Mouse (Mus musculus) embryo, embryonic 9.5 days (tissue): ENCODE measurements around the gene Slc16a5.
A peak's percentile ranks its signal among the peaks of the same experiment; 100 is the strongest.
"Not testable (repeated sequence)": the region's sequence is repeated elsewhere in the genome, so short reads cannot be mapped to it uniquely, and the experiment has no call there.

Experiments used
- DNase-seq: peaks from one replicate; pipeline ENCODE4 v3.0.0-alpha.2; 2017; ENCODE audit errors: extremely low spot score

The Slc16a5 gene

GRCm38 (mm10) chr11:115478296-115478938 lies 16.1 kb downstream of the Slc16a5 start:
- no peak for DNase-seq

DNA sequence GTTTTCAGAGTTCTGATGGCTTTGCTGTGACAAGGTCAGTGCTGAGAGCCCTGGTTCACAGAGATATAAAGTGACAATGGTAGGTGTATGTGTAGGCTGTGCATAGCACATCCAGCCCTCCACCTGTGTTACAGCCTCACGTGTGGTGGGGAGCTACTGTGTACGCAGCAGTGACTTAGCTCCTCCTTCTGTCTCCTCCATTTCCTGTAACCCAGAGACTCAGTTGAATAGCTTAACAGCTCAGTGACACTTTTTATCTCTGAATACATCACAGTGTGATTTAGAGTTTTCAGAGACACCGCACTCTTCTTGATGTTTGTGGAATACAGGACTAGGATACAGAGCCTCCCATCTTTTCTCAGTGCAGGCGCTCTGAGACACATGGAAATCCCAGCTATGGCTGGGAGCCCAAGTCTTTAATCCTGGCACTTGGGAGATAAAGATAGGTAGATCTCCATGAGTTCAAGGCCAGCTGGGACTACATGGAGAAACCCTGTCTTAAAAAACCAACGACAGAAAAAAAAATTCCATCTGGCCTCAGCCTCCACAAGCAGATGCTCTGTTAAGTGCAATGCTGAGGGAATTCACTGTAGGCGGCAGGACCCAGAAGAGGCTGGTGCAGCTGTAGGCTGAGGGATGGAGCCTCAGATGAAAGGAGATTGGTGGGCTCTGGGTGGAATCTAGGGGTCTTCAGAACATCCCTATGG lies 19.4 kb downstream of the Slc16a5 start:
- no peak for DNase-seq

GRCm38 (mm10) chr11:115483278-115483677 lies 21.0 kb downstream of the Slc16a5 start:
- no peak for DNase-seq

DNA sequence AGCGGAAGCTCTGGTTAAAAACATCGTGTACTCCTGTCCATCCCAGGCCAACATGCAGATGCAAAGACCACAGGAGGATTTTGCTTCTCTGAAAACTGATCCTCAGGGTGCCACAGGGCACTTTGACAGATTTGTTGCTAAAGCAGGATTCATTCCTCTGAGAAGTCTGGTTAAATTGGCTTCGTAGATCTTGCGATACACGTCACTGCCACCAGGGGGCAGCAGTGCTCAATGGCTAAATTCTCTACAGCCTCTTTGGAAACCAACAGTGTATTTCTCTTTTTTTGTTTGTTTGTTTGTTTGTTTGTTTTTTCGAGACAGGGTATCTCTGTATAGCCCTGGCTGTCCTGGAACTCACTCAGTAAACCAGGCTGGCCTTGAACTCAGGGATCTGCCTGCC lies 21.5 kb downstream of the Slc16a5 start:
- peak; percentile 74 for DNase-seq

DNA sequence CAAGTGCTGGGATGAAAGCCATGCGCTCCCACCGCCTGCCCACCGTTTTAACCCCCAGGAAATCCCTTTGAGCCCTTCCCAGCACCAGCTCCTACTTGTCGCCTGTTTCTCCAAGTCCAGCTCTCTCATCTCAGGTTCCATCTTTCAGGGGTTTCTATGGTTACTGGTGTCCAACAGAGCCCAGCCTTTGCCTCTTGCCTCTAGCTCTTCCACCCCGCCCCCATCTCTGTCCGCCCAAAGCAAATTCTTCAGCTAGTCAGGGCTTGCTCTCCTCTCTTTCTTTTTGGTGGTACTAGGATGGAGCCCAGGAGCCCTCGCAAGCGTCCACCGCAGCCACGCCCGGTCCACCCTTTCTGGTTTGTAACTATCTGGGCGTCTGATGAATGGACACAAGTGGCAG lies 22.9 kb downstream of the Slc16a5 start:
- DNase-seq: peak; percentile 67

DNA sequence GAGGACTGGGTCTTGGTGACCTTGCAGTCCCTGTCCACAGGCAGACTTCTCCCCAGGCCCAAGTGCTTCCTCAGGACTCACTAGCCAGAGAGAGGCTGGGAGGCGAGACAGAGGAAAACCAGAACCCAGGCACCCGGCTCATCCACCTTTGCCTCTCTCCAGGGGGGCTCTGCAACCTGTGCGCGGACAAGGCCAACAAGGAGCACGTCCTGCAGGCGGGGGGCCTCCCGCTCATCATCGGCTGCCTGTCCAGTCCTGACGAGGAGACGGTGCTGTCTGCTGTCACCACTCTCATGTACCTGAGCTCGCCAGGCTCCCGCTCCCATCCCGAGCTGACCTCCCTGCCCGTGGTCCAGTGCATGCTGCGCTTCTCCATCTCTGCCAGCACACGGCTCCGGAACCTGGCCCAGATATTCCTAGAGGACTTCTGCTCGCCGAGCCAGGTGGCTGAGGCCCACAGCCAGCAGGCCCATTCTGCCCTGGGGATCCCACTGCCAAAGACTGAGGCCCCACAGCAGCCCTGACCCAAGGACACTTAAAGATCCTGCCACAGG lies 26.4 kb downstream of the Slc16a5 start:
- DNase-seq: no peak

DNA sequence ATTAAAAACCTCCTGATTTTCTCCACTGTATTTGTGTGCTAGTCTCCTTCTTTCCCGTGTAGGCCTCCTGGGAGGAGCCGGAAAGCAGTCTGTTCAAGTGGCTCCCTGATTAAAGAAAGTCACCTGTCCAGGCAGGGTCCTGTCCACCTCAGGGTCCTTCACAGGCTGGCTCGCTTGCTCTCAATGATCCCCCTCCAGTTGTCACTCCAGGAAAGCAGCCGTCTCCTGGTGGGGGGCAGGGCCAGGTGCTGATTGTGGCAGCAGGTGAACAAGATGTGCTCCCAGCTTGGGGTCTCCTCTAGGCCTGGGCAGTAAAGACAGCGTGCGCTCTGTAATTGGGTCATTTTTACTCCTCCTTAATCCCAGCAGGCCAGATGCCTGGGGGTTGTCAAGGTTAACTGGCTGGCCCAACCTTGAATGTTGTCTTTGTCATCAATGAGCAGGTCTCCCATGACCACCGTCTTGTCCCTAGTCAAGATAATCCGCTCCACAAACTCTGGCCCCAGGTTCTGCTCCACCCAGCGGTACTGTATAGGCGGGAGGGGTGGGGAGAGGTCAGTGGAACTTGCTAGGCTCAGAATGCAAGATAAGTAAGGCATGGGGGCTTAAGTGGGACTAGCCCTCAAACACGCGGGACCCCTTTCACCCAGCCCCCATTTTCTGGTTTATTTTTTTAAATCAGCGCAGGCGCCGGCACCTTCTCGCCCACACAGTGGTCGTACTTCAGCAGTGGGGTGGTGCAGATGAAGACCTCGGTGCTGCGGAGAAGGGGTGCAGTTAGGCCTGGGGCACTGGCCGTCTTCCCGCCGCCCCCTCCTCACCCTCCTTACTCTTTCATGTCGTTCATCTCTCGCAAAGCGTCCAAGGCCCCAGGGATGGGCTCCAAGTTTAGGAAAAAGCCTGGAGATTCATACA lies 28.4 kb downstream of the Slc16a5 start:
- no peak for DNase-seq

DNA sequence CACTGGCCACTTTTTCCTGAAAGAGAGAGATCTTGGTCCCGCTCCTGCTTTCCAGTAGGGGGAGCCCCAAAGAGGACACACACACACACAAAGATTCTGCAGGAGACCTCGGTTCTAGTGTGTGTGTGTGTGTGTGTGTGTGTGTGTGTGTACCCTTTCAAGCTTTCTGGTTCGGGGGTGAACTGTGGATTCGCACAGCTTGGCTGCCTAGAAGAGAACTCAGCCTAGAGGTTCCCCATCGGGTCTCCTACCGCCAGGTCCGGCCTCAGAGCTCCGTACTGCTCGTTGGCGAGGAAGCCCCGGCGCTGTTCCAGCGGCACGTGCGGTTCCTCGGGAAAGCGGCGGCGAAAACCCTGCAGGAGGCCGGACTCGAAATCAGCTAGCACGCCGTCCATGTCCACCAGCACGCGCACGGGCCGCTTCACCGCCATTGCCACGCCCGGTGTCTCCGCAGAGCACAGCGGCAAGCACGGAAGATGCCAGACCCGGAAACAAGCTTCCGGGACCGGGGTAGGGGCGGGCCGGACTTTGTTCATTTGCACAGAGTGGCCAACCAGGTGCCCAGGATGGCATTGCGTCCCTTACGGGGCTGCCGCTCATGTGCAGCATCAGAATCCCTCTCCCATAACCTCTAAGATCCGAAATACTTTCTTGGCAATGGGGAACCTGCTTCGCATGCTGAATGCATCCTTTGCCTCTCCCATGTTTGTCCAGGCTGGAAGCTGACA lies 29.2 kb downstream of the Slc16a5 start, which contains the start of gene Nt5c:
Nt5c (minus strand) TSS at position 507 of the 728 bp plus-strand sequence.
- peak; percentile 82 for DNase-seq

- no peak for DNase-seq
Observed at GRCm38 (mm10) chr11:115492387-115492786, 30.1 kb downstream of the Slc16a5 start.

GRCm38 (mm10) chr11:115496559-115496958 lies 34.3 kb downstream of the Slc16a5 start:
- not testable (repeated sequence) for DNase-seq

GRCm38 (mm10) chr11:115502636-115503035 lies 40.4 kb downstream of the Slc16a5 start:
- DNase-seq: no peak

DNA sequence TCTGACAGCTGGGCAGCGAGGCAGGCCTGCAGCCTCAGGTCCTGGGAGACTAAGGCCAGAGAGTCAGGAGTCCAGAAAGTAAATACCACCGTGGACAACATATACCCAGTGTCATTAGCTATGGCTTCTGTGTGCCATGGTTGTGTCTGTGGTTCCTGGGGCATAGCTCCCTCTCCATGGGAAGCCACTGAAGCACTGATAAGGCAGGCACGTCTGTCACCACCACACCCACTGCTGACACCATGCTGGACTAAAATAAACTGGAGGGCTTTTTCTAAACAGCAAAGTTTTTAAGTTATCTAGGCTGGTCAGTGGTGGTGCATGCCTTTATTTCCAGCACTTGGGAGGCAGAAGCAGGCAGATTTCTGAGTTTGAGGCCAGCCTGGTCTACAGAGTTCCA lies 44.3 kb downstream of the Slc16a5 start:
- DNase-seq: no peak

DNA sequence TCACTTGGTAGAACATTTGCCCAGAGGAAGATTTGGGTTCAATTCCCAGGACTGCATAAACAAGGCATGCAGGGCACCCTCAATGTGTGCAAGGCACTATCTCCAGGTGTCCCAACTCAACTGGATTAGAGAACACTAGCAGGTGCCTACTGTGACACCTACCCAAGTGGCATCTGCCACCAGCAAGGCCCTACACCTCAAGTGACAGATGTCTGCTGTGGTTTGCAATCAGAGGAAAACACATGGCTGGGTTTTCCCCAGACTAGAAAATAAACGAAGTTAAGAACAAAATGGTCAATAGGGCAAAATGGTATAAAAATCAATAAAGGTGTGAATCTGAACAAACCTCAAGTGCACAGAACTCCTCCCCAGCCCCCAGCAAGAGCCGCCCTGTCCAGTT lies 45.8 kb downstream of the Slc16a5 start:
- DNase-seq: no peak

- DNase-seq: peak; percentile 20
Observed at GRCm38 (mm10) chr11:115509773-115510506, 47.7 kb downstream of the Slc16a5 start.

- DNase-seq: no peak
Observed at GRCm38 (mm10) chr11:115510507-115510888, 48.2 kb downstream of the Slc16a5 start.

DNA sequence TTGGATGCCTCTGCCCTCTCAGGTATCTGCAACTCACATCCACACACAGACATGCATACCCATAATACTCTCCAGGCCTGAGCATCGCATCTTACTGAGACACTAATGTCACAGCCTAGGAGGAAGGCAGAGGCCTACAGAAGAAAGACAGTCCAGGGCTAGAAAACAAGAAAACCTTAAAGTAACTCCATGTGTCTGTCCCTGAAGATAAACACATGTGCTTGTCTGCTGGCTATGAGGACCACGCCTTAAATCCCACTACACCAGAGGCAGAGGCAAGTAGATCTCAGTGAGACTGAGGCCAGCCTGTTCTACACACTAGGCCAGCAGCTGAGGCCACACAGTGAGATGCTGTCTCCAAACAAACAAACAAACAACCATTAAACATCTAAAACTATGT lies 48.8 kb downstream of the Slc16a5 start:
- no peak for DNase-seq

- no peak for DNase-seq
Observed at GRCm38 (mm10) chr11:115512004-115512403, 49.7 kb downstream of the Slc16a5 start.

- DNase-seq: no peak
Observed at GRCm38 (mm10) chr11:115512407-115513183, 50.3 kb downstream of the Slc16a5 start.

- DNase-seq: peak; percentile 69
Observed at GRCm38 (mm10) chr11:115513271-115514237, 51.3 kb downstream of the Slc16a5 start.
